Mouse (Mus musculus): ENCODE results near the gene S100a2. TPM values are rescaled to one million over a fixed set of nuclear protein-coding genes. Genes with fewer than 3 reads are reported as not detected.

S100a2 gene
- polyA plus RNA-seq, 1 experiment from 2014 or later = not detected

DNA sequence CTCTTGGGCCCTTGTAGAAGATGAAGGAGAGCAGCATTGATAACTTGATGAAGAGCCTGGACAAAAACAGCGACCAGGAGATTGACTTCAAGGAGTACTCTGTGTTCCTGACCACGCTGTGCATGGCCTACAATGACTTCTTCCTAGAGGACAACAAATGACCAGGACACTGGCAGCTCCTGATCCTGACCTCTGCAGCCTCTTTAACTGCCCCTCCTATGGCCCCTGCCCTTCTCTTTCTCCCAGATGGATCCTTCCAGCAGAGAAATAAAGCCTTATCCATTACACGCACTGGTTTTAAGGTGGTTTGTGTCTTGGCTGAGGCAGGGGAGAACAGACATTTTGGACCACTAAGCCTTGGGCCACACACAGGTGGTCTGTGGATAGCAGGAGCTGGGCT is 21.4 kb downstream of the S100a2 start:
- no peaks in the 10 kb centered on the region for H3K36me3 ChIP-seq
- H3K4me2 ChIP-seq (replicated peaks) = no peak overlapping the region
- H3K27ac ChIP-seq (replicated peaks) = no peak overlapping the region
- H3K9me3 ChIP-seq = no peaks in the 10 kb centered on the region
- 96% methylated on average over 3 of the region's 3 CpGs for WGBS
- H3K27me3 ChIP-seq = no peaks in the 10 kb centered on the region
- H3K4me3 ChIP-seq = no peak overlapping the region
- H3K4me1 ChIP-seq = peaks cover 5% of the 10 kb centered on the region
- ATAC-seq (replicated peaks) = no peak
- no peak overlapping the region for H3K9ac ChIP-seq (replicated peaks)

DNA sequence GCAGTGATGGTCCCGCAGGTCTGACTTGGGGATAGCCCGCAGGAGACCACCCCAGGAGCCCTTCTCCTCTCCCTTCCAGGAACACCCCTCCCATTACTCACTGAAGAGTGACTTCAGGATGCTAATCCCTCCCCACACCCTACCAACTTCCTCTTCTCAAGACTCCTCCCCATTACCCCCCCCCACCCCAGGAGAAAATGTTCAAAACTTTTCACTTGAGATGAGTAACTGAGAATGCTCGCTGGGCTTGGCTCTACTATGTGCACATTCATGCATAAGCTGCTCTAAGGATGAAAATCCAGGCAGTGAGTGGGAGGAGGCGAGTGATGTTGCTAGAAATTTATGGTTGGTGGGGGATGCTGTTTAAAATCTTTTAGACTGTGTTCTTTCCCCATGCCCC is 22.0 kb downstream of the S100a2 start:
- WGBS = 65% methylated on average over 4 of the region's 4 CpGs
- ATAC-seq (replicated peaks) = no peak
- Histone ChIP-seq H3K9me3 (no peaks in the 10 kb centered on the region), H3K4me3 (no peak overlapping the region), H3K9ac (replicated peaks) (no peak overlapping the region), H3K27me3 (no peaks in the 10 kb centered on the region), H3K4me2 (replicated peaks) (no peak overlapping the region), H3K27ac (replicated peaks) (no peak overlapping the region), H3K36me3 (no peaks in the 10 kb centered on the region), H3K4me1 (peaks cover 5% of the 10 kb centered on the region)

DNA sequence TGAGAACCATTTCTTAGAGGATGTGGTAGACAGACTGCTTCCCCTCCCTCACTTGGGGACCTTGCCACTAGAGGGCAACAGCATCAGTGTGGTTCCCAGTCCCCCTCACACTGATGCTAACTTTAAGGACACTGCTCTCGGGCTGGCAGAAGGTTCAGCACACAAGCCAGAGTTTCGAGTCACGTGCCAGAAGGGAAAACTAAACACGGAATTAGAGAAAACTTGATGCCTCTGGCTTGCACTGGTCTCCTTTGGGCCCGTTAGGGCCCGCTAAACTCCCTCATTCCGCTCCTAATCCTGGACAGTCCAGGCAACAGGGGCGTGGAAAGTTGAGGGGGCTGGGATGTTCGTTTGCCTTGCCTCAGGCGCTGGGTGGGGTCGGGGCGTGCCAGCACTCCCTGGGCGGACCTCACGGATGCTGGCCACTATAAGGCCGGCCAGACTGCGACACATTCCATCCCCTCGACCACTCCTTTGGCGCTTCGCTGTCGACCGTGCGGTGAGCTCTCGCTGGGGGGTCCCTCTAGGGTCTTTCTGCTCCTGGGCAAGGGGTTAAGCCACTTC is 22.8 kb downstream of the S100a2 start, which contains the start of gene S100a6:
TSS of gene S100a6 (plus strand) at position 155 of the 564 bp plus-strand sequence.
- Histone ChIP-seq H3K4me1 (peaks cover 5% of the 10 kb centered on the region), H3K27me3 (no peaks in the 10 kb centered on the region), H3K4me2 (replicated peaks) (peak within 1 kb of the TSS; percentile 44), H3K4me3 (peak within 1 kb of the TSS; percentile 23), H3K9ac (replicated peaks) (0 out of 2 replicates have a peak within 1 kb of the TSS, but pooled peaks have one; percentile 2), H3K36me3 (no peaks in the 10 kb centered on the region), H3K9me3 (no peaks in the 10 kb centered on the region), H3K27ac (replicated peaks) (no peak within 1 kb of the TSS)
- under 1% methylated on average over 23 of the region's 23 CpGs for WGBS
- peak; percentile 69; the same call in 1 of the 2 replicates for ATAC-seq (replicated peaks)

DNA sequence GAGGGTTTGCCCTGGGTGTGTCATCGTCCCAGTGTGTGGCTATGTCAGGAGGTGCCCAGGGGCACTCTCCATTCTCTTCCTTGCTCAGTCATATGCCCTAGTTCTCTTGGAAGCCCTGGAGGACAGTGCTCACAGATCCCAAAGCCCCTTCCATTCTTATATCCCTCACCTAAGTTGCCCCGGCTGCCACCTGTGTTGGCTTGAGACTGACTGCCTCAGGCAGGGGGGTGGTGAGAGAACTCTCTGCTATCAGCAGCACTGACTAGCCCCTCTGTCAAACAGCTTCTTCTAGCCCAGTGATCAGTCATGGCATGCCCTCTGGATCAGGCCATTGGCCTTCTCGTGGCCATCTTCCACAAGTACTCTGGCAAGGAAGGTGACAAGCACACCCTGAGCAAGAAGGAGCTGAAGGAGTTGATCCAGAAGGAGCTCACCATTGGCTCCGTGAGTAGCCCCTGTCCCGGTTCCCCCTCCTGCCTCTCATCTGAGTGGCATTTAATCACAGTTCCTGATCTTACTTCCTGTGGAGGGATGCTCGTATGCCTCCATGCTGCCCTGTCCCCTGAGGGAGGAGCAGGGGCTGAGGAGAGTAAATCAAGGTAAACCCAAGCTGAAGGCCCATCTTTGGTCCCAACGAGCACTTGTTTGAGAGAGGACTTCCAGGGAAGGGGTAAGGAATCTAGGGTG is 23.6 kb downstream of the S100a2 start:
- Histone ChIP-seq H3K27ac (replicated peaks) (no peak overlapping the region), H3K4me3 (no peak overlapping the region), H3K4me2 (replicated peaks) (peak overlapping the region; percentile 44), H3K36me3 (no peaks in the 10 kb centered on the region), H3K9ac (replicated peaks) (no peak overlapping the region), H3K4me1 (peaks cover 5% of the 10 kb centered on the region), H3K27me3 (no peaks in the 10 kb centered on the region), H3K9me3 (no peaks in the 10 kb centered on the region)
- WGBS = 72% methylated on average over 7 of the region's 7 CpGs
- no peak for ATAC-seq (replicated peaks)

DNA sequence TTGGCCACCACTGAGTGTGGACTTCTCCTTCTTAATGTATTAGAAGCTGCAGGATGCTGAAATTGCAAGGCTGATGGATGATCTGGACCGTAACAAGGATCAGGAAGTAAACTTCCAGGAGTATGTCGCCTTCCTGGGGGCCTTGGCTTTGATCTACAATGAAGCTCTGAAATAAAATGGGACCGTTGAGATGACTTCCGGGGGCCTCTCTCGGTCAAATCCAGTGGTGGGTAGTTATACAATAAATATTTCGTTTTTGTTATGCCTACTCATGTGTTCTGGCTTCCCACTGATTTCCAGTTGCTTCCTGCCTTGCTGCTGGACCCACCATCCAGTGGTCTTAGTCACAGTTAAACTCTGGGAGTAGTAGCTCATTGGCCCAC is 24.1 kb downstream of the S100a2 start:
- H3K27me3 ChIP-seq = no peaks in the 10 kb centered on the region
- no peaks in the 10 kb centered on the region for H3K36me3 ChIP-seq
- no peak for ATAC-seq (replicated peaks)
- 84% methylated on average over 6 of the region's 6 CpGs for WGBS
- H3K9me3 ChIP-seq = no peaks in the 10 kb centered on the region
- no peak overlapping the region for H3K9ac ChIP-seq (replicated peaks)
- H3K27ac ChIP-seq (replicated peaks) = no peak overlapping the region
- H3K4me1 ChIP-seq = peaks cover 5% of the 10 kb centered on the region
- H3K4me3 ChIP-seq = no peak overlapping the region
- H3K4me2 ChIP-seq (replicated peaks) = no peak overlapping the region

DNA sequence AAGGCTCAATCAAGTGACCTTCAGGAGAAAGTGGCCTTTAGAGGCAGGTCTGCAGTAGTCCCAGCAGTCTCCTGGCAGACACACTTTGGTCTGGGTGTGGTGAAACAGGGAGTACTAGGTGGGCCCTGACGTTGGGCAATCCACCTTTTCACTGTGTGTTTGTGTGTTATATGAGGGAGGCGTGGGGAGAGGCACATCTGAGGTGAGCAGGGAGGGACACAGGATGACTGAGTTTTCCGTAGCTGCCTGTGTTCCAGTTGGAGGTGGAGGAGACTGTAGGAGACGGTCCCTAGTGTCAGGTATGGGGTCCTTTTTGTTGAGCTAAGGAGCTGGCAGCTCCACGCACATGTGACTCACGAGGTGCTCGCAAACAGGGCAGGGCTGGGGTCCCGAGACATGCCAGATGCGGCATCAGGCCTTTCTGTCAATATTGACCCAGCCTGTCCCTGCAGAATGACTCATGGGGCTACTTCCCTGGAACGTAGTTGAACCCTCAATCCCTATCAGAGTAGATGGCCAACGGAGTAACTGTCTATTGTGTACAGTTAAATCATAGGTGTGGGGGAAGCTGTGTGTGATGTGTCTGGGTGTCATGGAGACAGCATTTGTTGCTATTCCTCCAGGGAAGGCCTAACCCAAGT is 24.7 kb downstream of the S100a2 start:
- no peak overlapping the region for H3K9ac ChIP-seq (replicated peaks)
- peaks cover 5% of the 10 kb centered on the region for H3K4me1 ChIP-seq
- no peak for ATAC-seq (replicated peaks)
- WGBS = 85% methylated on average over 11 of the region's 11 CpGs
- no peaks in the 10 kb centered on the region for H3K36me3 ChIP-seq
- H3K4me3 ChIP-seq = no peak overlapping the region
- H3K27me3 ChIP-seq = no peaks in the 10 kb centered on the region
- no peak overlapping the region for H3K27ac ChIP-seq (replicated peaks)
- no peak overlapping the region for H3K4me2 ChIP-seq (replicated peaks)
- H3K9me3 ChIP-seq = no peaks in the 10 kb centered on the region

DNA sequence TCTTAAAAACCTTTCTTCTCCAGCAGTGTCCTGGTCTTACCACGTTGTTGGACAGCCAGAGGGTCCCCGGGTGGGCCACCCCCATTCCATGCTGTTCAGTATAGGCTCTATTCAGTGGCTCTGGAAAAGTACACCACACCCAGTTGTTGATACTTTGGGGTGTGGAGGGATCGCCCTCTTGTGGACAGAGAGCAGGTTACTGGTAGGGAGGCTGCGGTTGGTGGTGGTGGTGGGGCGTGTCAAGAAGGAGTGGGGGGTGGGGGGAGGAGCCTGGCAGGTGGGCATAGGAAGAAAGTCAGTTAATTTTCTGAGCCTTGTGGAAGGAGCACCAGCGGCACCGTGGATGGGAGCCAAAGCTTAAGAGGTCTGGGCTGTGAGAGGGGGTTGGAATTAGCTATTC is 25.4 kb downstream of the S100a2 start:
- no peaks in the 10 kb centered on the region for H3K27me3 ChIP-seq
- no peaks in the 10 kb centered on the region for H3K36me3 ChIP-seq
- H3K9ac ChIP-seq (replicated peaks) = no peak overlapping the region
- 0 out of 2 replicates have a peak, but pooled peaks have one; percentile 48 for ATAC-seq (replicated peaks)
- WGBS = 8% methylated on average over 7 of the region's 7 CpGs
- H3K27ac ChIP-seq (replicated peaks) = no peak overlapping the region
- no peak overlapping the region for H3K4me3 ChIP-seq
- H3K4me1 ChIP-seq = peaks cover 5% of the 10 kb centered on the region
- H3K4me2 ChIP-seq (replicated peaks) = no peak overlapping the region
- no peaks in the 10 kb centered on the region for H3K9me3 ChIP-seq

DNA sequence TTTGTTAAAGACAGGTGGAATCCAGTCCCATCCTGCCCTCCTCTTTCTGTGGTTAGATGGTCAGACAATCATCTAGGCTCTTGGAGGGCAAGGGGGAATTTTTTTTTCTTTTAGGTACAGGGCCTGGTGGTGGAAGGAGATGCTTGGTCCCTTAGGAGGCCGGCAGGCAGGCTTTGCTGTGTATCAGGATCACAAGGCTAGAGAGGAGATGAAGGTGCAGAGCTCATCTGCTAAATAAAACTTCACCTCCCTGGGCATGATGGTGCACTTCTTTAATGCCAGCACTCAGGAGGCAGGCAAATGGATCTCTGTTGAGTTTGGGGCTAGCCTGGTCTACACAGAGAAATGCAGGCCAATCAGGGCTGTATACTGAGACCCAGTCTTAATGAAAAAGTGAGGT is 25.9 kb downstream of the S100a2 start:
- H3K36me3 ChIP-seq = no peaks in the 10 kb centered on the region

DNA sequence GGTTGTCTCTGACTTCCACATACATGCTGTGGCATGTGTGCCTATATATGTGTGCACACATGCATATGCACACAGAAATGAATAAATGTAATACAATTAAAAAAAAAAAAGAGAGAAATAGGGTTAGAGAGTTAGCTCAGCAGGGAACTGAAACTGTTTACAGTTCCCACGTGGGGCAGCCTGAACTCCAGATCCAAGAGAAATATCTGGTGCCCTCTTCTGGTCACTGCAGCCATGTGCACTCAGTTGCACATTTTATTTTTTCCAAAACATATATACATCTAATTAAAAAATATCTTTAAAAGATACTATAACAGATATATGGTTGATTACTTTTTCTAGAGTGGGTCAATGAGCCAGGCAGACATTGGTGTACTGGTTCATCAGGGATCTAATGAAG is 27.5 kb downstream of the S100a2 start:
- Histone ChIP-seq H3K27me3 (no peaks in the 10 kb centered on the region), H3K4me3 (no peak overlapping the region), H3K4me2 (replicated peaks) (no peak overlapping the region), H3K27ac (replicated peaks) (no peak overlapping the region), H3K4me1 (peaks cover 5% of the 10 kb centered on the region), H3K36me3 (no peaks in the 10 kb centered on the region), H3K9ac (replicated peaks) (no peak overlapping the region), H3K9me3 (no peaks in the 10 kb centered on the region)
- ATAC-seq (replicated peaks) = no peak
- WGBS = 10% methylated on average over 1 of the region's 1 CpGs

More for the DNA sequence above, 25.9 kb downstream of the S100a2 start:
- no peak for ATAC-seq (replicated peaks)
- H3K4me1 ChIP-seq = peaks cover 5% of the 10 kb centered on the region
- no peaks in the 10 kb centered on the region for H3K27me3 ChIP-seq
- no peak overlapping the region for H3K9ac ChIP-seq (replicated peaks)
- H3K27ac ChIP-seq (replicated peaks) = no peak overlapping the region
- no peaks in the 10 kb centered on the region for H3K9me3 ChIP-seq
- no peak overlapping the region for H3K4me2 ChIP-seq (replicated peaks)
- whole genome bisulfite sequencing = 89% methylated on average over 1 of the region's 1 CpGs
- H3K4me3 ChIP-seq = no peak overlapping the region

DNA sequence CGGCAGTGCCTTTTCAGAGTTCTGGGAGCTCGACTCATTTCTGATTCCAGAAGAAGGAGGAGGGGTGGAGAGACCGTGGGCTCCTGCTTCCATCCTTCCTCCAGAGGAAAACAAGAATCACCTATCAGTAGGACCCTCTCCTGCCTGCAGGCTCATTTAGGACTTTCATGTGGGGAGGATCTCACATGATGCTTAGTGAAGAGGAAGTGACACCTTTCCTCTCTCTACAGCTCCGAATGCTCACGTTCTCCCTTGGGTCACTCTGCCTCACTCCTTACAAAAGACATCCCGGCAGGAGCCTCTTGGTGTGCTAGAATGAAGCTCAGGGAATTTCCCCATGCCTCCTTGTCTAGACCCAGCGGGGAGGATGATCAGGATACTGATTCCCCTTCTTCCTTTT is 31.5 kb downstream of the S100a2 start:
- no peak for ATAC-seq (replicated peaks)
- no peak overlapping the region for H3K27ac ChIP-seq (replicated peaks)
- WGBS = 50% methylated on average over 7 of the region's 7 CpGs
- H3K9me3 ChIP-seq = no peaks in the 10 kb centered on the region
- H3K4me2 ChIP-seq (replicated peaks) = no peak overlapping the region
- no peaks in the 10 kb centered on the region for H3K36me3 ChIP-seq
- H3K27me3 ChIP-seq = no peaks in the 10 kb centered on the region
- H3K4me3 ChIP-seq = no peak overlapping the region
- peaks cover 17% of the 10 kb centered on the region for H3K4me1 ChIP-seq
- no peak overlapping the region for H3K9ac ChIP-seq (replicated peaks)

DNA sequence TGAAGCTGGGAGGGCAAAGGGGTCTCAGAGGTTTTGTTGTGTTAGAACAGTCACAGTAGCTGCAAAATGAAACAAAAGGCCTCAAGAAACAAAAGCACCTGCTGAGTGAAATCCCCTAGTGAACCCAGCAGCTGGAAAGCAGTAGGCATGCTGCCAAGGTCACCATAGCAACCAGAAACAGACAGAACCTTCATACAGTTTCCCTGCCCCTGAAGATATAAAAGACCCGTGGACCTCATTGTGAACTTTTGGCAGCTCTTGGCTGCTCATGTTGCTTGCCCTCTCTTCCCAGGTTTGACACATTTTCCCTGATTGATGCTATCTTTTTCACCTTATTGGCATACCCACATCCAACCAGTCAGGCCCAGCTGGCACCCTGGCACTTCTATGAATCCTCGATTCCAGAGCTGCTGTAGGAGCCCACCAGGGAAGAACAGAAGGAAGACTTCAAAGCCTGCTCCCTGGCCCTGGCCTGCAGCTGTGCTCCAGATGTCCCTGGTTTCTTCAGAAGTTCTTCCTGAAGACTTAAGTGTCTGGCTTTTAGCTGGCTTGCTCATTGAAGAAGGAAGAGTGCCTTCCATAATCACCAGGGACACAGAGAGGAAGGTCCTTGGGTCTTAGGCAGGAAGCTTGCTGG is 33.5 kb downstream of the S100a2 start:
- peak; percentile 57 for ATAC-seq (replicated peaks)
- H3K27me3 ChIP-seq = no peaks in the 10 kb centered on the region
- no peak overlapping the region for H3K4me3 ChIP-seq
- 5% methylated on average over 2 of the region's 2 CpGs for WGBS
- no peak overlapping the region for H3K4me2 ChIP-seq (replicated peaks)
- H3K36me3 ChIP-seq = no peaks in the 10 kb centered on the region
- no peaks in the 10 kb centered on the region for H3K9me3 ChIP-seq
- H3K9ac ChIP-seq (replicated peaks) = no peak overlapping the region
- H3K4me1 ChIP-seq = peaks cover 17% of the 10 kb centered on the region
- H3K27ac ChIP-seq (replicated peaks) = peak overlapping the region; percentile 54; the same call in 1 of the 2 replicates

DNA sequence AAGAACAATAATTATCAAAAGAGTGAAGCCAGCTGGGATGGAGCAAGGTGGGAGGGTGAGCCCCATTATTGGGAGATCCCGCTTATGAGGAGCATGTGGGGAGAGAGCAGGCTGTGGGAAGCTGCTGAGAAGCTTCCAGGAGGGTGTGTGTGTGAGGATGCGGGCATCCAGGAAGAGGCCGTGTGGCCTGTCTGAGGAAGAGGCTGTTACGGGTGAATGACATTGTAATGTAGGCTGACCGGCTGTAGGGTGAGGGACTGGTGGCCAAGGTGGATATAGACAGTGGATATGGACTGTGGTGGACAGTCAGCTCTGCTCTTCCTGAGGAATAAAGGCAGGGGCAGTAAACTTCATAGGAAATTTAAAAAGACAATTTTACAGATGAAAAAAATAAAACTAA is 35.4 kb downstream of the S100a2 start:
- no peaks in the 10 kb centered on the region for H3K36me3 ChIP-seq
- H3K9me3 ChIP-seq = no peaks in the 10 kb centered on the region
- H3K9ac ChIP-seq (replicated peaks) = no peak overlapping the region
- 81% methylated on average over 5 of the region's 5 CpGs for WGBS
- H3K4me3 ChIP-seq = no peak overlapping the region
- ATAC-seq (replicated peaks) = no peak
- no peak overlapping the region for H3K4me2 ChIP-seq (replicated peaks)
- H3K27me3 ChIP-seq = no peaks in the 10 kb centered on the region
- no peak overlapping the region for H3K27ac ChIP-seq (replicated peaks)
- H3K4me1 ChIP-seq = peaks cover 17% of the 10 kb centered on the region

Measured in forebrain, embryonic 15.5 days (tissue).